Mouse (Mus musculus): ENCODE results near the gene Lrfn1.

DNA sequence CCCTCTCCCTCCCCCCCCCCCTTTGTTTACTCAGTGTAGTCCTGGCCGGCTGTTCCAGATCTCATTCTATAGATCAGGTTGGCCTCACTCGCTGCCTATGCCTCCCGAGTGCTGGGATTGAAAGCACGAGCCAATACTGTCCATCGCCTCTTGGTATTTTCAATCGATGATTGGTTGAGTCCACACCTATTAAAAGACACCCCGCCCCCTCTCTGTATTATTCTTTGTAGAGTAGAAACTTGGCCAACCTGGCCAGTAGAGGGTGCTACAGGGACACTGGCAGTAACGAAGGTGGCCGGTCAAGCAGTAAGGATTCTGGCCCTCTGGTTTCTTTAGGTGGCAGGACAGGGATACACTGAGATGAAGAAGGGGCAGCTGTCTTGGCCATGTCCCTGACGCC lies 38.6 kb downstream of the Lrfn1 start:
- peak; percentile 79 for TF ChIP-seq CTCF (IDR thresholded peaks at IDR 0.05; ENCODE audit: low read depth)
- no peak for TF ChIP-seq EP300 (IDR thresholded peaks at IDR 0.05; ENCODE audit: low read depth)

Data from liver, postnatal 0 days (tissue).